Mouse (Mus musculus): Measurements from ENCODE around the gene Ramp1. TPM values are rescaled to one million over a fixed set of nuclear protein-coding genes. Genes with fewer than 3 reads are reported as not detected.

Gene Ramp1
- total RNA-seq, 2 experiments from 2014 or later, result 20.0 to 20.2 TPM

DNA sequence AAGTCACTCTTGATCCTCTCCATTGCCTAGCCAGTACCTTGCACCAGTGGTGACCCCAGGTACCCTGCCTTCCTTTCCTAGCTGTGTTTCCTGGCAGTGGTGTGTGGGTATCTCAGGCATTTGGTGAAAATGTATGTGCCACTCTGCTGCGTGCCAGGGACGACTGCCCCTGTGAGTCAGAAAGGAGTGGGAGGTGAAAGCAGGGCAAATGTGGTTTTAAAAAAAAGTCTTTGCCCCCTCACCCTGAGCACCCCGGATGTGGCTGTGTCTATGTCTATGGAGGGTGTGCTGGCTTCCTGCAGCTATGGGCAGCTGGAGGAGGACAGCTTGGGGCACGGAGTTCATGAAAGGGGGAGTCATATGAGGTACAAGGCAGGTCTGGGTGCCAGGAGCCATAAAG is 13.6 kb downstream of the Ramp1 start:
- intact Hi-C loops (cut with DNase I), result no loop called here
- no peak for DNase-seq

DNA sequence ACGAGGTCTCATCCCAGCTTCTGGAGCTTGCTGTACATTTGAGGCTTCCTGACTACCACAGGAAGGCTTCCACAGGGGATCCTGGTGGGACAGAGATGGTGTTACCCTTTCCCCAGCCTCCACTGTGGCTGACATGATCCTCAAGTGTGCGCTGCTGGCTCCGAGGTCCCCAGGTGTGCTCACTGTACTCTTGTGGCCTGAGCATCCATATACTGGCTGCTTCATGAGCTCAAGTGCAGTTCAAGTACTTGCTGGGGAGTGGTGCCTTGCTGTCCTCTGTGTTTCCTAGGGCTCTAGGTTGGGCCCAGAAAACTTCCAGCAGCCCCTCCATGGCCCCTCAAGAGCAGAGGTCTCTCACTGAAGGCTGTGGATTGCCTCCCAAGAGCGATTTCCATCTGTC is 14.1 kb downstream of the Ramp1 start:
- DNase-seq, result no peak
- intact Hi-C loops (cut with DNase I), result no loop called here

DNA sequence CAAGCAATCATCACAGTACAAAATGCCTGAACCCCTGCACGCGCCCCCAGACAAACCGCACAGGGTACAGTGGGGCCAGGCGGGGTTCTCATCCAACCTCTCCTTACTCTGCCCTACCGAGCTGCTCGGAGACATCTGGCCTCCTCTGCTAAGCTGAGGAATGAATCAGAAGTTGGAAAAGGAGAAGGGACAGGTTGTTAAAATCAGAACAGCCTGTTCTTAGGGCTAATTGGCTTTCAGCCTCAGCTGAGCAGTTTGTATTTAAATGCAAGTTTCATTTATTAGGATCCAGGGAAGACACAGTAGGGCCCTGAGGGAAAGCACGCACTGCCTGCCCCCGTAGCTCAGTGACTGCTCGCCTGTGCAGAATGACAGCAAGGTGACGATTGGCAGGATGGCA is 20.2 kb downstream of the Ramp1 start:
- intact Hi-C loops (cut with DNase I), result no loop called here

DNA sequence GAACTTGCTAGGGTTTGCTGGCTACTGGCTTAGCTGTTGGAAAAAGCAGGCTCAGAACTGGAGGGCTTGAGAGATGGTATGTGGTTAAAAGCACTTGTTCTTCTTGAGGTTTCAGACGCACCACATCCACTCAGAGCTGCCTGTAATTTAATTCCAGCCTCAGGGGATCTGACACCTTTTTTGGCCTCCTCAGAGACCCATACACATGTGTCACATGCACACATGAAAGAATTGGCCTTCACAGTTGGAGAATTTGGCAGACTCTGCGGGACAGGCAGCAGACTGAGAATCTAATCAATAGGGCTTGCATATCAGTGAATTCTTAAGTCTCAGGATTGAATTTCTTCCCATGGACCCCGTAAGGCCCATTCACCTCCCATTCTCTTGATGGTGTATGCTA is 21.5 kb downstream of the Ramp1 start:
- DNase-seq, result no peak
- intact Hi-C loops (cut with DNase I), result no loop called here

More for the DNA sequence above, 20.2 kb downstream of the Ramp1 start:
- DNase-seq, result no peak

DNA sequence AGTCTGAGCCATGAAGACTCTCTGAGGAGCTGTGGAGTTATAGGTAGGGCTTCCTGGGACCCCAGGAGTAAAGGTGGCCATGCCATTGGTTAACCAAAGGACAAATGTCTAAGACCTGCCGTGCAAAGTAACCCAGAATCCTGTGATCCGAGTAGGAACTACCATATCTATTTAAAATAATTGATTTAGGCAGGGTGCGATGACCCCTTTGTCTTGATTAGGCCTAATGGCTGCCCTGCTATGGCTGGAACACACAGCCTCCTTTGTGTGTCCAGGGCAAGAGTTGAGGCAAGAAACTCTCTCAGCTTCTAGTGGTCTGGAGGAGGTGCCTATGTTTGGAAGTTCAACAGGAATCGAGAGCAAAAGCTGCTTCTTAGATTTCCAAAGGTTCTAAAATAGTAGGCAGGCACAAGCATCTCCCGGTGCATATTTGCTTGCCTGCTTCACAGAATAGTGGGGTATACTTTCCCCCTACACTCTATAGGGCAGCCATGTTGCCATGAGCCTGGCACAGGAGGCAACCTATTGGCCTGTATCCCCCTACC is 24.7 kb downstream of the Ramp1 start:
- intact Hi-C loops (cut with DNase I), result no loop called here
- no peak for DNase-seq

DNA sequence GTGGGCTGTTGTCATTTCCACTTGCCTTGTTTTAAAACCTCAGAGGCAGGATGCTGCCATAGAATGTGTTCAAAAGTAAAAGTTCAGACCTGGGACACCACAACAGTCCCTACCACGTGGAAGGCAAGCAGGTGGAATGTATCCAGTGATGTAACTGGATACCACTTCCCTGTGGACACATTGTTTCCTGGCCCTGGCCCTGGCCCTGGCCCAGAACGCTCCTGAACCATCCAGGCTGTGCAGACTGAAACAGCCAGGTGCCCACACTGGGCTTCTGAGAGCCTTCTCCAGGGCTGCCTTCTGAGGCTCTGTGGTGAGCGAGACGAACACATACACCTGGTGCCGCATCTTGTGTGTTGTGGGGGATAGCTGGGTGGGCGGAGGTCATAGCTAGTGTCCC is 26.0 kb downstream of the Ramp1 start:
- DNase-seq, result no peak
- intact Hi-C loops (cut with DNase I), result no loop called here

DNA sequence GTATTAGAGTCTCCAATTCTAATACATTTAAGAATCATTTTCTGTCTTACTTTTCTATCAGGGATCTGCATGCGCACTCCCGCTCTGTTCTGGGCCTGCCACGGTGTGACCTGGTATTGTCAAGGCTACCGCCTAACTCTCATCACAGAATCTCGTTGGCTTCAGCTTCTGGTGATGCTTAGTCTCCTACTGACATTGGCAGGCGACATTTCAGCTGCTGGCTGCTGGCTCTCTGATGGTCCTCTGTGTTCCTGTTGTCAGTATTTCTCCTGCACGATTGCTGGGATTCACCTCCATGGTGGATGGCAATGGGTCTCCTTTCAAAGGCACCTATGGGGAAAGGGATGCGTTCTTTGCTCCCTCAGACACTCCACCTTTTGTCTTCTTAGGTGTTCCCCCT is 26.7 kb downstream of the Ramp1 start:
- DNase-seq, result no peak
- intact Hi-C loops (cut with DNase I), result no loop called here

DNA sequence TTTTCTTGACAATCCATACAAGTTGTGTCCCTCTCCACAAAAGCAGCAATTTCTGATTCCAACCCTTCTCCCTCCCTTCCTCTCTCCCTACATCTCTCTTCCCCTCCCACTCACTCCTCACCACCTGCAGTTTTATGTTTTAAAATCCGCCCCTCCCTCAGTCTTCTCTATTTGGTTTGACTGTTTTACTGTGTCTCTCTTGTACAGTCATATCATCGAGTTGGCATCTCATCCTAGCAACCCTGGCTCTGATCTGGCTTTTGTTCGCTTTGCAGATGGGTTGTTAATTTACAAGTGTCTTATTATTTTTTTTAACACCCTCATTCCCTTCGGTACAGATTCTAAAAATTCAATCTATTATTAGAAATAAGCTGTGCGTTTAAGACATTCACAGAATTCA is 27.3 kb downstream of the Ramp1 start:
- intact Hi-C loops (cut with DNase I), result no loop called here
- DNase-seq, result no peak

DNA sequence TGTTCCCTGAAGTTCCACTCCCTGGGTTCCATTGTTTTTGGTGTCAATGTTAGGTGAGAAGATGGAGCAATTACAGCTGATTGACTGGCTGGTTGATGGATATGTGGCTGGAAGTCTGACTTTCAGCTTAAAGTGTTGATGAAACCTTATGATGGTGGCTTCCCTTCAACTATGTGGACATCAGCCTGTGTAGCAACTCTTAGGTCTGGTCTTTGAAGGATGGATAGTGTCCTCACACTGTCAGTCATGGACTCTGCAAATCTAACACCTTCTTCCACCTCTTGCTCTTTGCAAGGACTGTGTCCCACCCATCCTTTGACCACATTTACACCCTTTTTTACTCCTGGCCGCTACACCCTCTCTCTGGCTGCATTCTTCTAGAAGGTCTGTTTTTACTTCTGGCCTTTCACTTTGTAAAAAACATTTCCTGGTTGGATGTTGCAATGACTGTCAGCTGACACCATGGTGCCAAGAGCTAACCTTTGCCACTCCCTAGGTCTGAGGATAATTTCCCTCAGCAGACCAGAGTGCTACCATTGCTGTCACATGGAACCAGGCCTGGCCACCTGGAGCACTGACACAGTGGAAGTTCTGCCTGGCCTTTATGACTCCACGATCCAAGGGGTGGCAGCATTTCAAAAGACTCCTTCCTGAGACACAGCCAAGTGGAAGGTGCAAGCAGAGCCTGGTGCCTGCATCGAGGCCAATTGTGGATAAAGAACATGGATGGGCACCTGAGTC is 27.9 kb downstream of the Ramp1 start:
- intact Hi-C loops (cut with DNase I), result no loop called here
- no peak for DNase-seq

DNA sequence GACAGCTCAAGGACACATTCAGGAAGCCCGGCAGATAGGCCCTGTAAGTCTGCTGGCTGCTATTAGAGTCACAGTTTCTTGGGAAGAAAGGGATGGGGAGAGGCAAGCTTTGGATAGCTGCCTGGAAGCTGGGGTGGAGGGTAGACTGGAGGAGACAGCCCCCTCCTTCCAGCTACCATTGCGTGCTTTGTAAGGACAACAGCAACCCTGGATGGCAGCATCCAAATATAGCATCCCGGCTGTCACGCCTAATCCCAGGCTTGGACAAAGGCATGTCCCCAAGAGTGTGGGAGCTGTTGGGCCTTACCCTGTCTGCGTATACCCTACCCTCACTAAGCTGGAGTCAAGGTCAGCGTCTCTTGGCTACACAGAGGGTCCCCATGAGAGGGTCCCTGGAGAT is 29.7 kb downstream of the Ramp1 start:
- peak; percentile 70 to 79 for DNase-seq
- intact Hi-C loops (cut with DNase I), result no loop called here

DNA sequence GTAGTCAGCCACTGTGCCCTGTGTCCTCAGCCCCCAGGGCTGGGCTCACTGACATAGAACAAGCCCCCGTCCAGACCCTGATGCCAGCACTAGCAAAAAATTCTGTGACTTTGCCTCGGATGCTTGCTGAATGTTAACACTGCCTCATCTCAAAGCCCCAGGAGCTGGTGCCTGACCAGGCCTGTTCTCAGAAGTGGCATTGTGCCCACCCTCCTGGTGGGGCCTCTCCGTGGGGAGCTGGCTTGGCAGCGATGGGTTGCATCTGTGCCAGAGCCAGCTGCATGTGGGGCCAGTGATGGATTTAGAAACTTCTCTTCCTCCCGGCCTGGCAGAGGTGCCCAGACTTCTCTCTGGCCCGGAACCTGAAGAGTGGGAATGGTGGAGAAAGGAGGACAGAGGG is 30.2 kb downstream of the Ramp1 start:
- peak; percentile 90 for DNase-seq
- intact Hi-C loops (cut with DNase I), result loop anchor here (2.0 to 10.0 kb wide), 2 partner anchors 29 to 235 kb away; no protein-coding TSS in a partner anchor

DNA sequence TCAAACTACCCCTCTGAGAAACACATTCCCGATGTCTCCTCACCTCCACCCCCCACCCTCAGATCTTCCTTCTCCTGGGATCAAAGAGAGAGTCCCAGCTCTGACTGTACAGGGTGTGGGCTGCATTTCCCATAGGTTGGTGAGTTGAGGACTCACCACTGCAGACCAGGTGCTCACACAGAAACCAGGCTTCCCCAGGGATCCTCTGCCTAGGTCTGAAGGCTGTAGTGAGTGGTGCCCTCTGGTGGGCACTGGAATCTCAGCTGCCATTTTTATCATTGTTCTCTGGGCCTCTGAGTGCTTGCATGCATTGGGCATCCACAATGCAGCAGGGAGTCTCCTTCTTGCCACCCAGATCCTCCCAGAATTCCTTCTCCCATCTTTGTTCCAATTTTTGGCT is 31.5 kb downstream of the Ramp1 start:
- peak; percentile 75 to 76 for DNase-seq
- intact Hi-C loops (cut with DNase I), result loop anchor here (1.0 to 10.0 kb wide), 3 partner anchors 28 to 236 kb away; partner anchors contain the start of gene Ramp1

DNA sequence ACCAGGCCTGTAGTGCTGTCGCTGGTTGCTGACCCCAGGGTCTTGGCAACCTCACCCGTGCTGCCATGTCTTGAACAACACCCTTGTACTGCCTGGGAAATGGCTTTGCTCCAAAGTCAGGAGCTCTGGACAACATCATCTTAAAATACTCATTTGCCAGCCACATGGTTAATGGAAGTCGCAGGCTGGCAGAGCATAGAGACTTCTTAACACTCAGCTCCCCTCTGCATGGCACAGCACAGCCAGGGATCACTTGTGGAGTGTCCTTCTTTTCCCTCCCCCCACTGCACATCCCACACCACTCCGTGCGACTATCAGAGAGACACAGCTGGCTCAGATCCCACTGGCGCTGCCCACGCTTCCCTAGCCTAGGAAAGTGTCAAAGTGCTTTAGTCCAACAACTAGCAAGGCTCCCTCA is 32.0 kb downstream of the Ramp1 start:
- intact Hi-C loops (cut with DNase I), result loop anchor here (1.0 to 10.0 kb wide), 3 partner anchors 27 to 237 kb away; partner anchors contain the start of gene Ramp1
- DNase-seq, result peak; percentile 75

DNA sequence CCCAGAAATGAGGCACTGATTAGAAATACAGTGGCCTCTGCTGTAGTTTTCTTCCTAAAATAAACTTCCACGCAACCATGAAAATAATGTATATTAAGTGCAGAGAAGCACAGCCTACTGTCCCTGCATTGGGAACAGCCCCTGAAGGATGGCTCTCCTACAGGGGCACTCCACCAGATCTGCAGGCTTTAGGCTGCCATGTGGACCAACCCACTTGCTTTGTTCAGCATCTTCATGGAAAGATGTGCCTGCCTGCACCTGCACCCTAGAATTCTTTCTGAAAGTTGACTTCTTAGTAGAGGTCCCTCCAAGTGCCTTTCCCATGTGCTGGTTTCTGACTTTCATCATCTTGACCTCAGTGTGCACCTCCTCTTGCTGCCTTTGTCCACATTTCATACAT is 35.6 kb downstream of the Ramp1 start:
- no peak for DNase-seq
- intact Hi-C loops (cut with DNase I), result loop anchor here (10.0 kb wide), 1 partner anchor 240 kb away; no protein-coding TSS in a partner anchor

DNA sequence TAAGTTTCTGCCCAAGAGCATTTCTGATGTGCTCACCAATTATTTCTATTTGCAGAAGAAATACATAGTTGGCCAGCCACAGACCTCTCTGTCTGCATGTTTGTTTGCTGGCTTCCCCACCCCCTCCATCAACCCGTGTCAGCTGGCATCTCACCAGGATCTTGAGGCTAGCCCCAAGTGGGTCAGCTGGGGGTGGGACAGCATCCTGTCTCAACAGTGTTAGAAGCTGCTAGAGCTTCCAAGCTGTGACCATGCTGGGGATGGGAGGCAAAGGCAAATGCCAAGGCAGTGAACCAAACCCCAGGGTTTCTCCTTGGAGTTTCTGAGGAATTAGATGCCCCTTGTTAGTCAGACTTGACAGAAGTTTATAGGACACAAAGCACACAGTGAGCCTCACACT is 36.4 kb downstream of the Ramp1 start:
- intact Hi-C loops (cut with DNase I), result loop anchor here (10.0 kb wide), 1 partner anchor 241 kb away; no protein-coding TSS in a partner anchor
- peak; percentile 31 to 50 for DNase-seq

DNA sequence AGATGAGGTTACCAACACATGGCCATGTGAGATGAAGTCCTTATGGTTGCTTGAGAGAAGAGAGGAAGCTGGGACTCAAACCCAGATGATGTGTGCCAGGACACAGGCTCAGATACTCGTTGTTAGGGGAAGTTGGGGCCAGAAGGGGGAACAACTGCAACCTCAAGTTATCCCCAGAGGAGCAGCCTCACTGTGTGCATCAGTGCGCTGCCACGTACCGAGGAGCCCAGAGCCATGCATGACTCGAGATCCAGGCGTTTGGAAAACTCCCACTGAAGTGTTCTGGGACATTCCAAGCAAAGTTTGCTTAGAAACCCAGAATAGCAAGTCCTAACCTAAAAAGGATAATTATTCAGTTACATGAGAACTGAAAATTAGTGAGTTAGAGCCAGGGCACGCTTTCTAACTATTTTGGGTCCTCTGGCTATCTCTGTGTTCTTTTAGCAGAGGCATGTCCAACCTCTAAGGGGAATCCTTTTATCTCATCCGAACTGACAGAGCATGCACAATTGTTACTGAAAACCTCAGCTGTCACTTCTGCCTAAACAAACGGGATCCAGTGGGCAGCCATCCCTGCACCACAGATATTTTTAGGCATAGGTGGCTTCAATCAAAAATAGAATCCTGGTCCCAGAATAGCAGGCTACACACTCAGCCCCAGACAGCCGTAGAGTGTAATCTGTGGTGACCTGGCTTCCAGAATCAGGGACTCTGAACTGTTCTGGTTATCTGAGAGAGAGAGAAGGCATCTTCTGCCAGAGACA is 37.1 kb downstream of the Ramp1 start:
- peak; percentile 66 to 77 for DNase-seq
- intact Hi-C loops (cut with DNase I), result loop anchor here (10.0 kb wide), 1 partner anchor 242 kb away; no protein-coding TSS in a partner anchor

DNA sequence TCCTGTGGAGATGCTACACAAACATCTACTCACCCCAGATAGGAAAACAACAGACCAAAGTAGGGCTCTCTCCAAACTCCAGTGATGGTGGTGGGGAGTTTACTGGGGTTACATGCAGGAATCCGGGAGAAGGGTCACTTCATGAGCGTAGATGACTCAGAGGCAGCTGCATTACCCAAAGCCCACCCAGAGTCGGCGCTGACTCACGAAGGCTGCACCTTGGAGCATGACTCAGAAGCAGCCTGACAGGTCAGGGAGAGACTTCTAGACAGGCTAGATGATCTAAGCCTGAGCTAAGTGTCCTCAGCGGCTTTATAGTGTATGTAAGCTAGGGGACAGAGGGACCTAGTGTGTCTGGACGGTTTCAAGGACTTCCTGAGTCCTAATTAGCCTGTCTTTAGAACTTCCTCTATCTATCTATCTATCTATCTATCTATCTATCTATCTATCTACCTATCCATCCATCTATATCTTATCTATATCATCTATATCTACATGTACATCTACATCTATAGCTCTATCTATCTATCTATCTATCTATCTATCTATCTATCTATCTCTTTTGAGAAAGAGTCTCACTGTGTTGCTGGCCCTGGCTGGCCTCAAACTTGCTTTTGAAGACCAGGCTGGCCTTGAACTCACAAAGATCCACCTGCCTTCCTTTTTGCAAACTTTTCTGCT is 40.2 kb downstream of the Ramp1 start:
- no peak for DNase-seq
- intact Hi-C loops (cut with DNase I), result loop anchor here (10.0 kb wide), 1 partner anchor 245 kb away; no protein-coding TSS in a partner anchor

DNA sequence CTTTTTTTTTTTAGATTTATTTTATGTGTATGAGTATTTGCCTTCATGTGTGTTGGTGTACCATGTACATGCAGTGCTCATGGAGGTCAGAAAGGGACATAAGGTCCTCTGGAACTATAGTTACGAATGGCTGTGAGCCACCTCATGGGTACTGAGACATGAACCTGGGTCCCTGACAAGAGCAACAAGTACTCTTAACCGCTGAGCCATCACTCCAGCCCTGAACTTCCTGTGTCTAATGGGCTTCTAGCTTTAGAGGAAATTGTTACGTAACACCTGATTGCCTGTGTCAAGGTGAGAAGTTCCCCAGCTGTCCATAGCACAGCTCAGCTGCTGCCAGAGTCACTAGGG is 40.7 kb downstream of the Ramp1 start:
- intact Hi-C loops (cut with DNase I), result no loop called here
- no peak for DNase-seq

DNA sequence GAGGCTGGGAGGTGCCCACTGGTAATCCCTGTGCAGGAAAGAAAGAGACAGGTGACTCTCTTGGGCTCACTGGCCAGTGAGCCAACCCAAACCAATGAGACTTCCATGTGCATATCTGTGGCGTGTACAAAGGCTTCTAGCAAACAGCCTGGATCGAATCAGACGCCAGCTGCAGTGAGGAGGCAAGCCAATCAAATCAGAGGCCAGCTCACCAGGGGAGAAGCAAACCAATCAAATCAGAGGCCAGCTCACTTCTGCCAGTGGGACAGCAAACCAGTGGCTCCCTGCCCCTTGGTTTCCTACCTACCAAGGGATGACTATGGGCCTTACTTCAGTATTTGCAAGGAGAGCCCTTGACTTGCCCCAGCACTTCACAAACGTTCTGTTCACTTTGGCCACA is 46.9 kb downstream of the Ramp1 start:
- intact Hi-C loops (cut with DNase I), result no loop called here
- DNase-seq, result no peak

DNA sequence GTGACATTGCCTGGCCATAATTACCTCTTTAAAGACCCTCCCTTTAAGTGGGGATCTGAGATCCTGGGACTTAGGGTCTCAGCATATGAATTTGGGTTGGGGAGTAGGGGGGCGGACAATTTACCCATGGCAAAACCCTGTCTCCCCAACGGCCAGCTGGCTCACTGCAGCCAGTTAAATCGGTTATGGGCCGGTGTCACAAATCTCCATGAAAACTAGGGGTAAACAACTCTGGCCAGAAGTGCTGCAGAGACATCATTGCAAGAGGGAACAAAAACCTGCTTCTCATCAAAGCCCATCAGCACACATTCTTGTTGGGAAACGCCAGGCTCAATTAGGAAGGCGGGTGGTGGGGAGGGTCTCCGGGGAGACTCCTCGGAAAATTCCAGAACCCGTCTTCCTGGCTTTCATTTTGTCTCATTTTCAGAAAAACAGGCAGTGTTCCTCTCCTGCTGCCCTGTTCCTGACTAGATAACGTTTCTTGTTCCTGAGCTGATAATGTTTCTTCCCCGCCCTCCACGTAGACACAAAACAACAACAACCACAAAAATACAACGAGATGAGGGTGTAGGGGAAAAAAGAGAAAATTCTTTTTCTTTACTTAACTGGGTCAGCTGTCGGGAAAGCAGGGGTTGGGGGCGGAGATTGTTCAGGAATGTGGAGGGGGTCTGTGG is 47.9 kb downstream of the Ramp1 start:
- peak in 1 of 2 experiments; percentile 29 for DNase-seq
- intact Hi-C loops (cut with DNase I), result no loop called here

Data from heart, postnatal 10 days (tissue).